Mouse (Mus musculus): Measurements from ENCODE around the gene Gpatch4. TPM values are rescaled to one million over a fixed set of nuclear protein-coding genes. Genes with fewer than 3 reads are reported as not detected.

Gene Gpatch4
- total RNA-seq, 4 experiments from 2014 or later = 9.8 to 11.7 (median 10.8) TPM

DNA sequence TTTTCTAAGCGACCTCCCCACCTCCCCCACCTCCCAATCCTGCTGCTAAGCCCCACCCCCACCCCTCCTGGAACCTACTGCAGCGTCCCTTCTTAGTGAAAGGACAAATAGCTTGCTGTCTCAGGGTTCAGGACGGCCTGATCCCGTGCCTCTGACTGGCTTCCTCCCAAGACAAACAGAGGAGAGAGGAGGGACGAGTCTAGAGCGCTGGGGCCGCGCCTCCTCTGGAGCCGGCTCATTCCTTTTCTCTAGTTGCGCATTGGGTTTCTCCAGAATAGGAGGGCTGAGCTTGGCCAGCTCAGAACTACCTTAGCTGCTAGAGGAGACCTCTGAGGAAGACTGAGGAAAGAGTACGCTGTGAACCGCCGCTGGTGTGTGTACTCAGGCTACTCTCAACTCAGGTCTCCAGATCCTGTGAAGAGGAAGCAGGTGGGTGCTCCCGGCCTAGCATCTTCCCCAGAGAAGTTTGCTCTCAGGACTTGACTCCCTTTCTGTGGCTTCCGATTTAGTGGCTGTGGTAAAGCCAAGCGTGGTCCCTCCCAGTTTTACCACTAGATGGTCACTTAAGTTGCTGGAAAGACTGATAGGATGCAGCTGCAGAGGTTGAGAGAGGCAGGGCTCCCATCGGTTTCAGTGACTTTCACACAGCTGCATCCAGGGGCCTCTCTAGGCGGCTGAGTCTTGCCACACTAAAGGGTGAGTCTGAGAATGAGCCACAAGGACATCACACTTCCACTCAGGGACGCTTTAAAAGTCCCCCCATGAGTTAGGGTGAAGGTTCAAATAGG, 12.1 kb upstream of the Gpatch4 start:
- DNase-seq (ENCODE audit: low spot score) = peak; percentile 37

DNA sequence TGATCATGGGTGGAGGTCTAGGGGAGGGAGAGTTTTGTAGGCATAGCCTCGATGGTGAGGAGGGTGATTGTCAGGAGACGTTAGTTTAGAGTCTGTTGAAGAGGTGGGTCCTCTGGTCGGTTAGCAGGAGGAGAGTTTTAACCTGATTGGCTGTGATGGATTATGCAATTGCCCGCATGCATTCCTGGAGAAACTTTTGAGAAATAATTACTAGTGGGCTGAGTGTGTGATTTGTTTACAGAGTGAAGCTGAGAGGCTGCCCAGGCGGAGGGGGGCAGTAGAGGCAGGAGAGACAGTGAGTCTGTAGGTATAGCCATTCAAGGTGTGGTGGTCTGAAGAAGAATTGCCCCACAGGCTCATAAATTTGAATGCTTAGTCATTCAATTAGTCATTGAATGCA, 9.4 kb upstream of the Gpatch4 start:
- DNase-seq (ENCODE audit: low spot score) = no peak

DNA sequence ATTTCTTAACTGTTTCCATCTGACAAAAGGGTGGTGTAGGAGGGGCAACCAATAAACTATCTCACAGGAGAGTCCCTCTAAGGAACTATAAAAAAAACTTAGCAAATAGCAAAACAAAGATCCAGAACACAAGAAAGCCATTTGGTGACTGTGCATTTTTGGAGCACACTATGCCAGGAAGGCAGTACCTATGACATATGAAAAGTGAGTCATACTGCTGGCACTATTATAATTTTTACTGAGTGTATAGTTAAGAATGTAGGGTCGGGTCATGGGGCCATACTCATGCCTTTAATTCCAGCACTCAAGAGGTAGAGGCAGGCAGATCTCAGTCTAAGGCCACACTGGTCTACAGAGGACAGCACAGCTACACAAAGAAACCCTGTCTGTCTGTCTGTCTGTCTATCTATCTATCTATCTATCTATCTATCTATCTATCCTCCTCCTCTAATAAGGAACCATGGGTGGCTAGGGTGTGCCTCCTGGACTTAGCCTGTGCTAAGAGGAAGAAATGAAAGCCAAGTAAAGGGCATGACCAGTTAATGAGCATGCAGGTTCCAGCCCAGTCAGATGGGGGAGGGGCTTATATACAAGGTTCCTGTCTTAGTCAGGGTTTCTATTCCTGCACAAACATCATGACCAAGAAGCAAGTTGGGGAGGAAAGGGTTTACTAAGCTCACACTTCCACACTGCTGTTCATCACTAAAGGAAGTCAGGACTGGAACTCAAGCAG, 7.2 kb upstream of the Gpatch4 start:
- no peak for DNase-seq (ENCODE audit: low spot score)

DNA sequence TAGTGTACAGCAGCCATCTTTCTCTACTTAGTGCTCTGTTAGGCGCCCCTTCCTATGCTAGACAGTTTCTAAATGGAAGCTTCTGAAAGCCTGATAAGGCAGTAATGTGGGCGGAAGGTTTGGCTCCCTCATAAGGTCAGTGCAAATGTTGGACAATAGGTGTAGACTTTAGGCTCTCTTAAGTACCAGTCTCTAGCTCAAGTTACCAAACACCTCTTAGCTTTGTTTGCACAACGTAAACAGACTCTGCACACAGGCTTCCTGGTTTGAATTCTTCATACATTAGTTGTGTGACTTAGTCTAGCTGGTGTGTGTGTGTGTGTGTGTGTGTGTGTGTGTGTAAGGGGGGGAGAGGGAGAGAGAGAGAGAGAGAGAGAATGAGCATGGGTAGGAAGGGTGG, 6.6 kb downstream of the Gpatch4 start:
- DNase-seq (ENCODE audit: low spot score) = no peak

DNA sequence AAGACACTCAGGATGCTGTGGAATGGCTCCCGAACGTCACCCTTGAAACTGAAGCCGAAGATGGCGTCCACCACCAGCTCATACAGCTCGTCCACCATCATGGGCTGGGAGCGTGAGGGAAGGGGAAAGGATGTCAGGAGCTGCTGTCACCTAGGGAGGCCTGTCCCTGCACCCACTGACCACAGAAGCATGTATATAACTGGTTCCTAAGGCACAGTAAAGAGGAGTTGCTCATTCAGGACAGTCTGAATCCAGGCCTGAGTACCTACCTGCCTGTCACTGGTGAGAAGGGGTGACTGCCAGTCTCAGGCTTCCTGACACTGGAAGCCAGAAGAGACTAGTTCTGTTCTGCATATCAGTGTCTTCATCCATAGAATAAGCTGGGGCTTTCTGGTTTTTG, 14.1 kb downstream of the Gpatch4 start:
- DNase-seq (ENCODE audit: low spot score) = no peak

DNA sequence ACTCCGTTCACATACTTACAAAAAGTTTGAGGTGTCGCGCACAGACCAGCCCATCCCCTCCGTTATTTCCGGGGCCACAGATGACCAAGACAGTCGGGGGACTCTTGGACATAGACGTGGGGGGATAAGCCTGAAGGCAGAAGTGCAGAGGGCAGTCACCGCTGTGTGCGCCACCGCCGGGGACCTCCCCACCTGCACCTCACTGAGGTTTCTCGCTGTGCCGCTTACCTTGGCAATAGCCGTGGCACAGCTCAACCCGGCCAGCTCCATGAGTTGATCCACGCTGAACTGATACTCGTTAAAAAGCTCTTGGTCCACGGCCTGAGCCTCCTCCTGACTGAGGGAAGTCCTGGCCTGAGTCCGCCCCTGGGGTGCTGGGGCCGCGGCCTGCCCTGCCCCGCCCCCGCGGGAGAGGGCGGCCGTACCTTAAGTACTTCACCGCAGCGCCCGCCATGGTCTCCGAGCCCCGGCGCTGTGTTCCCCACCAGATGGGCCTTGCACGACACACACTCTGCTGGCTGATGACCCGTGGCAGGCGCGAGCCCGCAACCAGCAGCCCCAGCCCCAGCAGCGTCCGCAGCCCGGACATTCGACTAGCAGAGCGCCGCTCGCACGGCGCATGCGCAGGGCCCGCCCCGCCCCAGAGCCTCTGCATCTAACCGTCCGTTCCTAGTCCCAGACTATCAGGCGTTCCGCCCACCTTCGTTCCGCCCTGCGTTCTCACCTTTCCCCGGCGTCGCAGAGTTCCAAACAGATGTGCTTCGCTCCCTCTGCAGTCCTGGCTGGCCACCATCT, 15.2 kb downstream of the Gpatch4 start, which contains the start of gene Naxe:
Naxe (minus strand) TSS at position 594 of the 795 bp plus-strand sequence.
- peak; percentile 76 for DNase-seq (ENCODE audit: low spot score)

DNA sequence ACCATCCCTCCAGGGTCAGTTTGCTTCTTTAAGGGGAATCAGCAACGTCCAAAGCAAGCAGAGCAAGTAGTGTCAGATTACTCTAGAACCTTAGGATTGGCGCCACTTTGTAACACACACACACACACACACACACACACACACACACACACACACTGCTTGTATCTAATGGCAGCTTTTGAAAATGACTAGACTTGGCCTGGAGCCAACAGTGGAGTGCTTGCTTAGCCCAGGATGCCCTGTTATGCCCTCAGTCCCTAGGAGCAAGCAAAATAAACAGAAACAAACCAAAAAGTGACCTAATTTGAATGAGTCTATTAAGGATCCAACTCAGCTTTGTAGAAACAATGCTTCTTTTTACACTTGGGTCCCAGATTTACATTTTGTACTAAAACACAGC, 25.5 kb downstream of the Gpatch4 start:
- no peak for DNase-seq (ENCODE audit: low spot score)

DNA sequence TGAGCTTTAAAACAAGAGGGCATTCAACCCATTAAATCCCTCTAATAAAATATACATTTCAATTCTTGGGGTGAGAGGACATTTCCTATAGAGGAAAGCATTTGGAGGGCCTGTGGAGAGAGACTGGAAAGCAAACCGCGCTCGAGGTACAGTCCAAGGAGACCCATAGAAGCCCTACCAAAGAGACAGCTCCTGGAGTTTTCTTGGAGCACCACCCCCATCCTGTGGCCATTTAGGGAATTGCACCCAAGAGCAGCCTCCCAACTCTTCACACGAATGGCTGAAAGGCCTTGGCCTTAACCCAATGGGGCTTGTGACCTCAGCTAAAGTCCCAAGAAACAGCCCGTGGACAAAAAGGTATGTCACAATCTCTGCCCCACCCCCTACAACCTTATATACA, 28.9 kb downstream of the Gpatch4 start:
- peak; percentile 86 for DNase-seq (ENCODE audit: low spot score)

DNA sequence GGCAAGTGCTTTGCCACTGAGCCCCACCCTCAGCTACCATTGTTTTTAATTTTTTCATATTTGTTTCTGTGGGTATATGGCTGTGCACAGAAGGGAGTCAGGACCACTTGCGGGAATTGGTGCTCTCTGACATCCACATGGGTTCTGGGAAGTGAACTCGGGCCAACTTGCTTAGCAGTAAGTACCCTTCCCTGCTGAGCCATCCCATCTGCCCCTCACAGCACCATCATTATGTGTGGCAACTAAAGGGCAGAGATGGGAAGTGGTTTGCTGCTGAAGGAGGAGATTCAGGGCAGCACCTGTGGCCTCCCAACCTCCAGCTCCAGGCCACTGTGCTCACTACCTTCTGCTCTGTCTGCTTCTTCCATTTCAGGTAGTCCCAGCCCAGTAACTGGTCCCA, 30.7 kb downstream of the Gpatch4 start:
- no peak for DNase-seq (ENCODE audit: low spot score)

DNA sequence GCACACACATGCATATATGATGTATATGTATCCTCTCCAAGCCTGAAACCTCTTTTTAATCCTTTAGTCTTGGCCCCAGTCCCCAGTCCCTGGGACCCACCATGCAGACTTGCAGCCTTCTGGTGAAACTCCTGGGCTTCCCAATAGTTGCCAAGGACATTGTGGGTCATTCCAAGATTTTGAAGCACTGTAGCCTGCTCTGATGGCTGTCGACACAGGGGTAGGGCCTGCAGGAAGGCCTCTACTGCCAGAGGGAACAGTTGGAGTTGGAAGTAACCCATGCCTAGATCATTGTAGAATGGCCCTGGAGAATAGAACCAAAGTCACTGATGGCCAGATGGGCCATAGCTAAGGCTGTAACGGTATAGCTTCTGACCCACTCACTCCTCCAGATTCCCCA, 31.4 kb downstream of the Gpatch4 start:
- no peak for DNase-seq (ENCODE audit: low spot score)

DNA sequence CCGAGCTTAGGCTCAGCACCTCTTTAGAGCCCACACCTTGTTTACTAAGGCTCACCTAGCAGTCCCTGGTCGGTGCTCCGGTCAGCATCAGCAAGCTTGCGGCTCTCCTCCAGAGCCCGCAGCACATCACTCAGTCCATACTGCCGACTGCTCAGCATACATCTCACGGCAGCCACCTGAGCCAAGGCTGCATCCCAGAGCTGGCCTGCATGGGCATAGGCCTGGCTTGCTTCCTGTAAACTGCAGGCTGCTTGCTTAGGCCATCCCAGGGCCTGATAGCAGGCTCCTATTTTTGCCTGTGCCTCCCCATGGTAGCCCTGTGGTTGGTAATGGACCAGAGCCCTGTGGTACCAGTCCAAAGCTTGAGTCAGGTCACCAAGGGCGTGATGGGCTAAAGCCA, 31.9 kb downstream of the Gpatch4 start:
- no peak for DNase-seq (ENCODE audit: low spot score)

DNA sequence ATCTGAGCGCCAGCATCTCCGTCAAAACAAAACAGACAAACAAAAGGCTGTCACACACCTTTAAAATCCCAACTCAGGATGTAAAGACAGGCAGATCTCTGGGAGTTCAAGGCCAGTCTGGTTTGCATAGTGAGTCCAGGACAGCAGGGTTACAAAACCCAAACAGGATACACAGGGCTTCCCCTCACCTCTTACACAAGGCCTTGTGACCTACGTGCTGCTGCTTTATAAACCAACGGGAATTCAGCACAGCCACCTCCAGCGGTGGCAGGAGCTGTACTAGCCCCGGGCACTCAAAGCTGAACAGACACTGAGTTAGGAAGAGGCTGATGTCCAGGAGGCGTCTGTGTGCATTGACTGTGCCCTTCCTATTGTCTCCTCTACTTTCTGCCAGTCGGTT, 34.5 kb downstream of the Gpatch4 start:
- DNase-seq (ENCODE audit: low spot score) = no peak

DNA sequence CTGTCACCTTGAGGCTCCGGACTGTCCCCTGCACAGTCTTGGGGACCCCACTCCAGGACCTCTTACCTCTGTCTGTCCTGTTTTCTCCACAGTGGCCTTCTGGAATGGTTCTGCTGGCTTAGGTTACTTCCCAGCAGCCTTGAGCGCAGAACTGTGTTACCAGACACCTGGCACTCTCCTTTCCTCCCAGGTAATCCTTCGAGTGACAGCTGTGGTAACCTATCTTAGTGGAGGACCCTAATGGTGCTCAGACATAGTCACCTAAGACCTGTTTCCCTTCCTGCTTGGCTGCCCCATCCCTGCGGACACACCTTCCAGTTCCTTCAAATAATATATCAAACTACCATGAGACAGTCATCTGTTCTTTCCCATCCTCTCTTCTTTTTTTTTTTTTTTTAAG, 35.3 kb downstream of the Gpatch4 start, which contains the start of gene Ttc24:
Ttc24 (minus strand) TSS at position 101 of the 400 bp plus-strand sequence.
- no peak for DNase-seq (ENCODE audit: low spot score)

DNA sequence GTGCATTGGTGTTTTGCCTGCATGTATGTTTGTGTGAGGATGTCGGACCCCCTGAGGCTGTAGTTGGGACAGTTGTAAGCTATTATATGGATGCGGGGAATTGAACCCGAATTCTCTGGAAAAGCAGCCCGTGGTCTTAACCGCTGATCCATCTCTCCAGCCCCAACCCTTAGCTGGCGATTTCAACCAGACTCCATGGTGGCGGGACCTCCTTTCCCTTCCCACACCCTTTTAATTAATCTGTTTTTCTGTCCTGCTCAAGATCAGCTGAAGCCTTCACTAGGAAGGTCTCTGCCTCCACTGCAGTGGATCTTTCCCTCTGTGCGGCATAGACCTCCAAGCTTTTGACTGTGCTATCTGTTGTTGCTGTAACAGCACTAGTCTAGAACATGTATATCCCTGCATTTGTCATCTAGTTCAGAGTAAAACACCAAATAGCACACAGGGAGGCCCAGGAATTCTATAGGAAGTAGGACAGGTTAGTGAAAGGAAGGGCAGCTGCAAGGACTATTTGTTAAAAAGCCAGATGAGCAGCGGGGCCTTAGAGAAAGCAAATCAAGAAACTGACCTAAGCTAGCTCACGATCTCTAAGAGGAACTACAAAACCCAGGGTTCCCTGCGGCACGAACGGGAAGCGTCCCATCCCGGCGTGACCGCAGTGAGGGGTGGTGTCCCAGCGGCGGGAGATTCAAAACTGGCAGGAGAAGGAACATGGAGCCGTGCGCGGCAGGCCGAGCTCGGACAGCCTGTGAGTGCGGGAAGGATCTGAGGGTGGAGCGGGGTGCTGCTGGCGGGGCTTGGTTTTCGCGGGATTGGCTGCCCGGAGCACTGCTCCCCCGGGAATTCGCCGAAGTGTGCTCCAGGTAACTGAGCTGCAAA, 38.7 kb downstream of the Gpatch4 start, which contains the start of gene Iqgap3:
Iqgap3 (plus strand) TSS at position 627 of the 879 bp plus-strand sequence.
- peak; percentile 90 for DNase-seq (ENCODE audit: low spot score)

DNA sequence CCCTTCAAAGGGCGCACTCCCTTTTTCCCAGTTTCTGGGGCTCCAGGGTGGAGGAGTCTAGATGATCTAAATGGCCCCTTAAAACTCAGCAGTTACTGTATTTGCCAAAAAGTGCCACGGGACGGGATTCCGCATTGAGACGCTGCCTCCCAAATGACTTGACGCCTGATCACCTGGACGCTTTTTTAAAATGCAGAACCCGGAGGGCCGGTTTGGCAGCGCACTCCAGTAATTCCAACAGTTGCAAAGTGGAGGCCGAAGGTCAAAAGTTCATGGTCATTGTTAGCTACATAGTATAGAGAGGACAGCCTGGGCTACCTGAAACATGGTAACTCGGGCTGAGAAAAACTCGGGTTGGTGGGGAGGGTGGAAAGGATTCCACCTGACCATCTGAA, 39.3 kb downstream of the Gpatch4 start:
- DNase-seq (ENCODE audit: low spot score) = no peak

DNA sequence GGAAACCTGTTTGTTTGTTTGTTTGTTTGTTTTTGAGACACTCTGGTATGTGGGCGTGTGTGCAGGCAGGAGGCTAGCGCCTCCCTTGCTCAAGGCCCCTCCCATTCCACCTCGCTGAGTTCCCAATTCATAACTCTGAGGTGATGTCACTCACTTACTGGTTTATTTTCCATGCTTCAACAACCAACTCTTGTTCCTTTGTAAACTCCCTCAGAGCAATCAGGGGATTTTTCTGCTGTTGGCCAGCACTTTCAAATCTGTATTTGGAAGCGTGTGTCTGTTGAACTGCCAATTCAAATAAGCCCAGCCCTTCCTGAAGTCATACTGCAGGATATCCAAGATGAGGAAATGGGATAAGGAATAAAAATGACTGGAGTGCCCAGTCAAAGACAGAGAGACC, 39.8 kb downstream of the Gpatch4 start:
- DNase-seq (ENCODE audit: low spot score) = peak; percentile 37

DNA sequence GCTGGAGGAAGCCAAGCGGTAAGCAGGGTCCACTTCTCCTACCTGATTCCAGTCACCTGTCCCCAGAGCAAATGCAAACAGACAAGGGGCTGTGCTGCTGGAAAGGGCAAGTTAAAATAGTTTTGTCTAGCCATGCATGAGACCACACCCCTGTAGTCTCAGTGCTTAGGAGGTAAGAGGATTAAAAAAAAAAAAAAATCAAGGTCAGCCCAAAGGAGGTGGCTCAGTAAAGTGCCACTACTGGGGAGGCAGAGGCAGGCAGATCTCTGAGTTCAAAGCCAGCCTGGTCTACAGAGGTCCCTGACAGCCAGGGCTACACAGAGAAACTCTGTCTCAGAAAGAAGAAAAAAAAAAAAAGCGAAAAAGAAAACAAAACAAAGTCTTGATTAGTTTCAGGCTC, 41.1 kb downstream of the Gpatch4 start:
- no peak for DNase-seq (ENCODE audit: low spot score)

DNA sequence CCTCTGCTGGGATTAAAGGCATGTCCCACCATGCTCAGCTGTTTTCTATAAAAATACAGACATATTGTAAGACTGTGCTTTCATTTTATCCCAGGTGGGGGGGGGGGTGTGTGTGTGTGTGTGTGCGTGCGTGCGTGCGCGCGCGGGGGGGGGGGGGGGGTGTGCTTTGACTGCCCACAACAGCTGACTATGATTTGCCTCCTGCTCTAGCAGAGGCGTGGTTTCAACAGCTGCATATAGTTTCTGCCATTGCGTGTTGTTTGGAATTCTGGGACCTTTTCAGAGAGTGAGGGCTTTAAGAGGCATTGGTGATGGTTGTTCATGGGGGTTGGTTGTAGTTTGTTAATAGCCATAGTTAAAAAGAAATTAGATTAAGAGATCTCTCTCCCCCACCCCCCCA, 42.6 kb downstream of the Gpatch4 start:
- no peak for DNase-seq (ENCODE audit: low spot score)

DNA sequence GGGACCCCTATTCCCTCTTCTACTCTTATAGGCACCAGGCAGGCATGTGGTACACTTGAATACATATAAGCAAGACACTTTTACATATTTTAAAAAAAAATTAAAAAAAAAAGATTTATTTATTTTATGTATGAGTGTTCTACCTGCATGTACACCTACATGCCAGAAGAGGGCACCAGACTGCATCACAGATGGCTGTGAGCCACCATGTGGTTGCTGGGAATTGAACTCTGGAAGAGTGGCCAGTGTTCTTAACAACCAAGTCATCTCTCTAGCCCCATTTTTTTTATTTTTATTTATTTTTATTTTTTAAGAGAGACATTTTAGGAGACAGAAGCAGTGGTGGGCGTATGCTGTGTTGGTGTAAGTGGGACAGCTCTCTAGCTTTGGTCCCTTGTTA, 44.8 kb downstream of the Gpatch4 start:
- peak; percentile 35 for DNase-seq (ENCODE audit: low spot score)

DNA sequence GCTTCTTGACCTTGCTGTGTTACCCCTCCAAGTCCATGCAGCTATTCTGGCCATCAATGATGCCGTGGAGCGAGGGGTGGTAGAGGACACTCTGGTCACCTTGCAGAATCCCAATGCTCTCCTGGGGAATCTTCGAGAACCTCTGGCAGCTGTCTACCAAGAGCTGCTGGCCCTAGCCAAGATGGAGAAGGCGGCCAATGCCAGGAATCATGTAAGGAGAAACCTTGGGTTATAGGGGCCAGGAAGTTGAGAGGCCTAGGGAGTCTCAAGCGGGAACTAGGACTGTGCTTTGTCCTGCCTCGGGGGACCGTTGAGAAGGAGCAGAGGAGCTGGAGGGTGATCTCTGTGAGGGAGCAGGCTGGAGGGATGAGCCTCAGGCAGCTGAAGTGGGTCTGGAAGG, 47.2 kb downstream of the Gpatch4 start:
- DNase-seq (ENCODE audit: low spot score) = no peak

DNA sequence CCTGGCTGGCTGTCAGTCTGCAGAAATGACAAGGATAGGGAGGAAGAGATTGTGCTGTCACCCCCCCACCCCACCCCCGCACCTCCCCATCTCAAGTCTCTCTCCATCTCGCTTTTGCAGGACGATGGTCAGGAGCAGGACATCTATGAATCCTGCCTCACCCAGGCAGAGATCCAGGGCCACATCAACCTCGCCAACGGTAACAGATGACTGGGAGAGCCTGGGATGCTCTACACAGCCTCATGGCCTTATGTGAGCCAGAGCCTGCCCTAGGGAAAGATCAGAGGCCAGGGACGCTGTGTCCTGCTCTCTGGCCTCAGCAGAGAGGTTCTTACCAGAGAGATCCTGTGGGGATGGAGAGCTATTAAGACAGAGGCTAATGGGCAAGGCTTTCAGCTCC, 47.7 kb downstream of the Gpatch4 start:
- DNase-seq (ENCODE audit: low spot score) = no peak
